Mouse (Mus musculus): ENCODE measurements at regions not wholly inside any gene's neighbourhood (a gene's known extent, or its start where the extent isn't known, plus 50 kb on each side); places are given as distances from the start of the nearest gene placed in this dataset.

GRCm38 (mm10) chr3:50694497-50694896, 251.1 kb upstream of the Slc7a11 start:
- peaks cover 16% of the 10 kb centered on the region; the same call in 1 of the 2 replicates for H3K9me3 ChIP-seq (ENCODE audit: low read length)
- no peaks in the 10 kb centered on the region for H3K27me3 ChIP-seq (ENCODE audit: insufficient read depth, low read length)
- no peak overlapping the region for H3K4me3 ChIP-seq (replicated peaks; ENCODE audit: low read length)
- H3K36me3 ChIP-seq (ENCODE audit: insufficient read depth, low read length), result no peaks in the 10 kb centered on the region
- no peaks in the 10 kb centered on the region for H3K4me1 ChIP-seq (replicated peaks; ENCODE audit: low read depth, low read length)
- TF ChIP-seq CTCF (conservative IDR thresholded peaks at IDR 0.05; ENCODE audit: low read length), result no peak
- TF ChIP-seq POU5F1 (IDR thresholded peaks at IDR 0.05; ENCODE audit: borderline replicate concordance, low read length), result no peak
- peak; percentile 88 for TF ChIP-seq NANOG (IDR thresholded peaks at IDR 0.05; ENCODE audit: borderline replicate concordance, low read length)

- Histone ChIP-seq H3K36me3 (ENCODE audit: insufficient read depth, low read length) (no peaks in the 10 kb centered on the region), H3K9me3 (ENCODE audit: low read length) (peaks cover 16% of the 10 kb centered on the region; the same call in 1 of the 2 replicates), H3K4me3 (replicated peaks; ENCODE audit: low read length) (no peak overlapping the region), H3K27me3 (ENCODE audit: insufficient read depth, low read length) (no peaks in the 10 kb centered on the region), H3K4me1 (replicated peaks; ENCODE audit: low read depth, low read length) (no peaks in the 10 kb centered on the region)
- TF ChIP-seq NANOG (IDR thresholded peaks at IDR 0.05; ENCODE audit: borderline replicate concordance, low read length) (no peak), CTCF (conservative IDR thresholded peaks at IDR 0.05; ENCODE audit: low read length) (no peak), POU5F1 (IDR thresholded peaks at IDR 0.05; ENCODE audit: borderline replicate concordance, low read length) (no peak)
These were observed 248.9 kb upstream of the Slc7a11 start for GRCm38 (mm10) chr3:50692306-50692705.

GRCm38 (mm10) chr3:50690750-50691149, 247.3 kb upstream of the Slc7a11 start:
- no peaks in the 10 kb centered on the region for H3K4me1 ChIP-seq (replicated peaks; ENCODE audit: low read depth, low read length)
- H3K4me3 ChIP-seq (replicated peaks; ENCODE audit: low read length), result no peak overlapping the region
- H3K27me3 ChIP-seq (ENCODE audit: insufficient read depth, low read length), result no peaks in the 10 kb centered on the region
- TF ChIP-seq POU5F1 (IDR thresholded peaks at IDR 0.05; ENCODE audit: borderline replicate concordance, low read length) (no peak), CTCF (conservative IDR thresholded peaks at IDR 0.05; ENCODE audit: low read length) (no peak), NANOG (IDR thresholded peaks at IDR 0.05; ENCODE audit: borderline replicate concordance, low read length) (no peak)
- no peaks in the 10 kb centered on the region for H3K36me3 ChIP-seq (ENCODE audit: insufficient read depth, low read length)
- peaks cover 12% of the 10 kb centered on the region; the same call in 1 of the 2 replicates for H3K9me3 ChIP-seq (ENCODE audit: low read length)

- no peaks in the 10 kb centered on the region for H3K36me3 ChIP-seq (ENCODE audit: insufficient read depth, low read length)
- no peaks in the 10 kb centered on the region for H3K4me1 ChIP-seq (replicated peaks; ENCODE audit: low read depth, low read length)
- H3K27me3 ChIP-seq (ENCODE audit: insufficient read depth, low read length), result no peaks in the 10 kb centered on the region
- TF ChIP-seq CTCF (conservative IDR thresholded peaks at IDR 0.05; ENCODE audit: low read length) (no peak), NANOG (IDR thresholded peaks at IDR 0.05; ENCODE audit: borderline replicate concordance, low read length) (no peak), POU5F1 (IDR thresholded peaks at IDR 0.05; ENCODE audit: borderline replicate concordance, low read length) (no peak)
- H3K9me3 ChIP-seq (ENCODE audit: low read length), result no peaks in the 10 kb centered on the region; the same call in 1 of the 2 replicates
- no peak overlapping the region for H3K4me3 ChIP-seq (replicated peaks; ENCODE audit: low read length)
These were observed 246.0 kb upstream of the Slc7a11 start for GRCm38 (mm10) chr3:50689375-50689774.

- no peaks in the 10 kb centered on the region for H3K9me3 ChIP-seq (ENCODE audit: low read length)
- no peaks in the 10 kb centered on the region for H3K36me3 ChIP-seq (ENCODE audit: insufficient read depth, low read length)
- H3K4me3 ChIP-seq (replicated peaks; ENCODE audit: low read length), result no peak overlapping the region
- no peak for TF ChIP-seq POU5F1 (IDR thresholded peaks at IDR 0.05; ENCODE audit: borderline replicate concordance, low read length)
- no peak for TF ChIP-seq CTCF (conservative IDR thresholded peaks at IDR 0.05; ENCODE audit: low read length)
- no peak for TF ChIP-seq NANOG (IDR thresholded peaks at IDR 0.05; ENCODE audit: borderline replicate concordance, low read length)
- H3K27me3 ChIP-seq (ENCODE audit: insufficient read depth, low read length), result no peaks in the 10 kb centered on the region
- H3K4me1 ChIP-seq (replicated peaks; ENCODE audit: low read depth, low read length), result no peaks in the 10 kb centered on the region
These were observed 244.3 kb upstream of the Slc7a11 start for GRCm38 (mm10) chr3:50687755-50688154.

GRCm38 (mm10) chr3:50678611-50678988, 235.2 kb upstream of the Slc7a11 start:
- Histone ChIP-seq H3K36me3 (ENCODE audit: insufficient read depth, low read length) (no peaks in the 10 kb centered on the region), H3K4me3 (replicated peaks; ENCODE audit: low read length) (no peak overlapping the region), H3K9me3 (ENCODE audit: low read length) (no peaks in the 10 kb centered on the region), H3K27me3 (ENCODE audit: insufficient read depth, low read length) (no peaks in the 10 kb centered on the region), H3K4me1 (replicated peaks; ENCODE audit: low read depth, low read length) (peaks cover 6% of the 10 kb centered on the region)
- TF ChIP-seq NANOG (IDR thresholded peaks at IDR 0.05; ENCODE audit: borderline replicate concordance, low read length) (no peak), CTCF (conservative IDR thresholded peaks at IDR 0.05; ENCODE audit: low read length) (no peak)

- no peak overlapping the region for H3K4me3 ChIP-seq (replicated peaks; ENCODE audit: low read length)
These were observed 234.7 kb upstream of the Slc7a11 start for GRCm38 (mm10) chr3:50677953-50678610.

GRCm38 (mm10) chr3:50675769-50676168, 232.4 kb upstream of the Slc7a11 start:
- Histone ChIP-seq H3K4me3 (replicated peaks; ENCODE audit: low read length) (no peak overlapping the region), H3K27me3 (ENCODE audit: insufficient read depth, low read length) (no peaks in the 10 kb centered on the region), H3K4me1 (replicated peaks; ENCODE audit: low read depth, low read length) (peaks cover 6% of the 10 kb centered on the region), H3K9me3 (ENCODE audit: low read length) (no peaks in the 10 kb centered on the region), H3K36me3 (ENCODE audit: insufficient read depth, low read length) (no peaks in the 10 kb centered on the region)
- TF ChIP-seq POU5F1 (IDR thresholded peaks at IDR 0.05; ENCODE audit: borderline replicate concordance, low read length) (no peak), NANOG (IDR thresholded peaks at IDR 0.05; ENCODE audit: borderline replicate concordance, low read length) (no peak), CTCF (conservative IDR thresholded peaks at IDR 0.05; ENCODE audit: low read length) (no peak)

More at GRCm38 (mm10) chr3:50677953-50678610, 234.7 kb upstream of the Slc7a11 start:
- peaks cover 6% of the 10 kb centered on the region for H3K4me1 ChIP-seq (replicated peaks; ENCODE audit: low read depth, low read length)
- no peaks in the 10 kb centered on the region for H3K27me3 ChIP-seq (ENCODE audit: insufficient read depth, low read length)
- no peaks in the 10 kb centered on the region for H3K36me3 ChIP-seq (ENCODE audit: insufficient read depth, low read length)
- H3K9me3 ChIP-seq (ENCODE audit: low read length), result no peaks in the 10 kb centered on the region
- TF ChIP-seq NANOG (IDR thresholded peaks at IDR 0.05; ENCODE audit: borderline replicate concordance, low read length) (no peak), POU5F1 (IDR thresholded peaks at IDR 0.05; ENCODE audit: borderline replicate concordance, low read length) (no peak), CTCF (conservative IDR thresholded peaks at IDR 0.05; ENCODE audit: low read length) (no peak)

All from E14TG2a.4 (cell line).